Mouse (Mus musculus) fibroblast of lung, adult 2 months (primary cell): ENCODE data around the gene Ccnd3.

Experiments
- DNase-seq: peaks from one replicate; pipeline ENCODE4 v3.0.0-alpha.2; 2011; ENCODE audit warnings: low read depth

Gene Ccnd3

DNA sequence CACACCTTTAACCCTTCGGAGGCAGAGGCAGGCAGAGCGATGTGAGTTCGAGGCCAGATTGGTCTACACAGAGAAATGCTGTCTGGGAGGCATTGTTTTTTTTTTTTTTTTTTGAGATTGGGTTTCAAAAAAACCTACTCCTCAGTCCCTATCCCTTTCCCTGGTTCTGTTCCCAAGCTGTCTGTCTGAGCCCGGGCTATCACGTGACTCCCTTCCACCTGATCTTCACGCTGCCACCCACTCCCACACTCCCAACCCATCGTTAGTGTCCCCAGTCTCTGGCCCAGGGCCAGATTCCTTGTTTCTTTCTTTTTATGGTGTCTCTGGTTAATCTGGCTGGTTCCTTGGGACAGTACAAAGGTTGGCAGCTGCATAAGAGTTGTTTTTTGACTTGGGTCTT, 46.2 kb downstream of the Ccnd3 start:
- no peak for DNase-seq

DNA sequence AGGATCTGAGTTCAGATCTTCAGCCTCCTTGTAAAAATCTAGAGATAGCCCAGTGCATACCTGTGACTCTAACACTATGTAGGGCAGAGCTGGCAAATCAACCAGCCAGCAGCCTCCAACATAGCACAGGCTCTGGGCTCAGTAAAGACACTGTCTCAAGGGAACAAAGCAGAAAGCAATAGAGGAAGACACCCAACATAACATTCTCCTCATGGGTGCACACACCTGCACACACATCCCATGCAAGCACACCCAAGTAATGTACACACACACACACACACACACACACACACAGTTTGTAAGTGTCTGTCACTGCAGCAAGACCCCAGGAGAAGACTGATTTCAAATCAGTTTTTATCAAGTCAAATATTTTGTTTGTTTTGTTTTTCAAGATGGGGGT, 48.1 kb downstream of the Ccnd3 start:
- no peak for DNase-seq

DNA sequence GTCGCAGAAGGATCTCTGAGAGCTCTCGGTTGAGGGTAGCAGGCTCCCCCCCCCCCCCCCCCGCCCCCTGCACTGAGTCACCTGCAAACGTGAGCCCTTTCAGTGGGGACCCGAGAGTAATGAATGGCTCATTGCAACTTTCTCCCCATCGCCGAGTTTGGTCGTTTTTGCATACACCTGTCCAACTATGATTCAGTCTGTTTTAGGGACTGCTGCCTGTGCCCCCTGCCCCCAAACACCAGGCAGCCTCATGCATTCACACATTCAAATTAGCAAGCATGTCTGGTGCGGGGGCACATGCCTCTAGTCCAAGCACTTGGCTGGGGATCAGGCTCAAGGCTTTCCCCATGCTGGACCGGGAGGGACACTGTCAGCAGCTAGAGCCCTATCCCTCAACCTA, 49.8 kb downstream of the Ccnd3 start:
- DNase-seq, result no peak

DNA sequence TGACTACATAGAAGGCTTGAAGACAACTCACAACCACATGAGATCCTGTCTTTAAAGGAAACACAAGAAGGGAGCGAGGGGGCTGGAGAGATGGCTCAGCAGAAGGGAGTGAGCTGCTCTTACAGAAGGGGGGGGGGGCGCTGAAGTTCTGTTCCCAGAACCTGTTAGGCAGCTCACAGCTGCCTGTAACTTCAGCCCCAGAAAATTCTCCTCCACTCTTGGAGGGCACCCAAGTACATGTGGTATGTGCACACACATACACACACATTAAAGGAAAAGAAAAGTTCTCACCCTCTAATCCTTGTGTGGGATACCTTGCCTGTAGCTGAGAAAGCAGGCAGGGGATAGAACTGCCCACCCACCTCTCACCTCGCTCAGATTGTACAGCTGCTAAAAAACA, 52.3 kb downstream of the Ccnd3 start:
- no peak for DNase-seq

DNA sequence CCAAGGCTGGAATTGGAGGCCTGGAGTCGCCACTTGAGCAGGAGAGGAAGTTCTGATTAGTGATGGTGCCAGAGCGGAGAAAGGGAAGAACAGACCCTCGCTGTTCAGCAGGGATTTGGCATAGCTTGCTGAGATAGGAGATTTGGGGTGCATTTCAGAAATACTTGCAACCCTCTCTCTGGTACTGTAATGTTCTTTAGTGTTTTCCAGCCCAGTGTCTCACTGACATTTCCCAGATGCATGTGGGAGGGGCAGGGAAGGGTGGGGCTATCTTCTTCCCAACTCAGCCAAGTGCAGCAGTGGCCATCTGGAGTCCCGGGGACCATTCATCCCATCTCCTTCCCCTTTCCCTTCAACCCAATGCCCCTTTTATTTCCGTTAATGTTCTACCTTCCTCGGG, 54.9 kb downstream of the Ccnd3 start:
- DNase-seq, result no peak

DNA sequence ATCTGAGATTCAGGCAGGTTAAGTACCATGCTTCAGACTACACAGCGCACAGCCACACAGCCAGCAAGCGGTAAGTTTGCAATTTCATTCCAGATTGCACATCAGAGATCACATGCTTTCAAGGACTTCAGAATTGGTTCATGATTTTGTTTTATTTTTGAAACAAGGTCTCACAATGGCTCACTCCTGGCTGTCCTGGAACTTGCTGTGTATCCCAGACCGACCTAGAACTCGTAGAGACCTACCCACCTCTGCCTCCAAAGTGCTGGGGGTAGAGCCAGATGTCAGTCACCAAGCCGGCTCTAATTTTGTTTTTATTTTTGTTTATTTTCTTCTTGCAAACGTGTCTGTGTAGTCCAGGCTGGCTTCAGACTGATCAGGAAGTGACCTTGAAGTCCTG, 58.0 kb downstream of the Ccnd3 start:
- no peak for DNase-seq

DNA sequence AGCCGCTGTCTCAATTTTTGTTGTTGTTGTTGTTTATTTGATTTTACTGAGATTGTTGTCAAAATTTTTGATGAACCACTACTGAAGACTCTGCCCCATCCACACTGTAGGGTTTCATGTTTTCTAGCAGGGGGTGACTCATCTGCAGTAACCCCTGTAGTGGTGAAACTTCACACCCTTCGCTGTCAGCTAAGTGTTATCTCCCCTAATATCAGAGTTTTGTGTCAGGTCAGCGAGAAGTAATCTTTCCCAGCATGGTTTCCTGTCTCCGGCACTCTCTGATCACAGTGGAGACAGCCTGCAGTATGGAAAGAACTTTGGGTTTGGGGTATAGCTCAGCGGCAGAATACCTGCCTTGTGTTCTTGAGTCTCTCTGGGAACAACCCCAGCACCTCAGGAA, 59.8 kb downstream of the Ccnd3 start:
- no peak for DNase-seq

DNA sequence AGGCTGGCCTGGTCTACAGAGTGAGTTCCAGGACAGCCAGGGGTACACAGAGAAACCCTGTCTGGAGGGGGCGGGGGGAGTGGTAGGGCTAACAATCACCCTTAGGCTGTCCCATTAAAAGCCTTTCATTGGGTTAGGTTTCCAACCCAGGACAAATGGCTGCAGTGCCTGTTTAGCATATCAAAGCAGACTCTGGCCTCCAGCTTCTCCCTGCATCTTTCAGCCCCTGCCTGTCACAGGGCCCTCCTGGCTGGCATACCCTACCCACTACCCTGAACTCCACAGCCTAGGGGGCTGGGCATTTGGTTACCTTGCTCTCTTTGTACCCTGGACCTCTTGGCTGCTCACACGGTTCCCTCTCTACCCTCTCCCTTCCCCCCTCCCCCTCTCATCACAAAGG, 61.3 kb downstream of the Ccnd3 start:
- DNase-seq, result no peak

DNA sequence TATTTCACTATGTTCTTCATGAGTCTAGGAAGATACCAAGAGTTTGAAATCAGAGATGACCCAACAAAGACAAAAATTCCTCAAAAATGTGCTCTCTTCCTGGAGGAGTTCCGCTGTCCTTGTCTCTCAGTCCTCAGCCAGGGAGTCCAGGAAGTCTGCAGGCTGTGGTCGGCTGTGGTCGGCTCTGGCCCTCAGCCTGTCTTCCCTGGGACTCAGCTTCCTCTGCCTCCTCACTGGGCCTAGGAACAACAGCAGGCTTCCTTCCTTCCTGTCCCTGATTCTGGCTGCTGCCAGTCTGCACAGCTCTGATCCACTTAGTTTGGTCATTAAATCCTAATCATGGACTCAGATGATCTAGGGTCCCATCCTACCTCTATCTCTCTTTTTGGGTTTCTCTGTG, 62.4 kb downstream of the Ccnd3 start:
- DNase-seq, result no peak

DNA sequence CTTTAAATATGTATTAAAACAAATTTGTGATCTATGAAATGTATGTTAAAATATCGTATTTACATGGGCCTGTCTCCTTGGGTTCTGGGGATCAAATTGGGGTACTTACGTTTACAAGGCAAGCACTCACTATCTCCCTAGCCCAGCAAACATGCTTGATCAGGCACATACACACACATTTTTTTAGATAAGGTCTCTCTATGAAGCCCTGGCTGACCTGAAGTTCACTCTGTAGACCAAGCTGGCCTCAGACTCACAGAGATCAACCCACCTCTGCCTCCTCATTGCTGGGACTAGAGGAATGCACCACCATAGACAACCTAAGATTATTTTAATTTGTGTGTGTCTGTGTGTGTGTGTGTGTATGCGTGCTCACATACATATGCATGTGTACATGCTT, 63.5 kb downstream of the Ccnd3 start:
- no peak for DNase-seq

DNA sequence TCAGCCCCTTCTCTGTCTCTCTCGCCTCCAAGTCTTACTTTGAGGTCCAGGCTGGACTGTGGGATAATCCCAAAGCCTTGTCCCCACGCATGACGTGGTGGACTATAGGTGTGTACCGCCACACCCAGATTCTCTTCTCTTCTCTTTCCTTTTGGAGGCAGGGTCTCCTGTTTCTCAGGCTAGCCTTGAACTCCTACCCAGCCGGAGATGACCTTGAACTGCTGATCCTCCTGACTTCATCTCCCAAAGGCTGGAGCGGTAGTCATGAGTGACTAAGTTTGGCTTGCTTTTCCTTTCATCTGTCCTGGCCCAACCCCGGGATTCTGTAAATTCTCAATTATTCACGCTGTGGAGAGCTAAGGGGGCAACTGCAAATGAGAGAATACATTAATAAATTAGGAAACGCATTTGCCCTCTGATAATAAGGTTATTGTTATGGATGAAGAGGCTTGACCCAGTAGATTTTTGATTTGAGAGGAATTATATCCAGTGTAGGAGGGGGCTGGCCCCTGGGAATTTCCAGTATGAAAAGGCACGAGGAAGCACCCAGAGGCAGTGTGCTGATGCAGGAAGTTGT, 64.2 kb downstream of the Ccnd3 start:
- DNase-seq, result no peak

DNA sequence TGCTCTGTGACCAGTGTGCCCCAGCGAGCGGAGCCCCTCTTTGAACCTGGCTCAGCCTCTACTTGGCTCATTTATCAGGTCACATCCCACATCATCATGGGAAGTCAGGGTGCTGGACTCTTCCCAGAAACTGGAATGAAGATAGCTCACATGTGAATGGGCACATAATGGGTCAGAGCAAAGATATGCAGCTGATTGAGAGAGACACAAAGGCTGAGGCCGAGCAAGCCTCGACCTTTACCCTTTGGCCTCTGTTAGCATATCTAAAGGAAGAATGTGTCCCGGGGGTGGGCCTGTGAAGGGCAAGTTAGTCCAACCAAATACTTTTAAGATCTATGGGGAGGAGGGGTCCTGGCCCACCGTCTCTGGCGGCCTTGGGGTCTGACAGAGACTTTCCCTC, 66.8 kb downstream of the Ccnd3 start:
- no peak for DNase-seq

DNA sequence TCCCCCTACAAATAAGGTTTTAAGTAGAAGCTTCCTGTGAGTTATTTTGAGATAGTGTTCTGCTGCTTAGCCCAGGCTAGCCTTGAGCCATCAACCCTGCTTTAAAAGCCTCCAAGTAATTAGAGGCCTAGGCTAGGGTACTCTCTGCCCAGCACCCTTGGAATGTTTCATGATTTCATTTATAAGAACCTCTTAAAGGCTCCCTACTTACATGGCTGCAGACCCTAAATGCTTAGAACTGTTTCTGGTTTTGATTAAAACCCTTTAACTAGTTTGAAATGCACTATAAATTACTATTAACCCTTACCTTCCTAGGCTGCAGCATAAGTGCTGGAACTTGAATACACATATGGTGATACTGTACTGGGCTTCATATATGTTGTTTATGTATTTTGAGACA, 67.6 kb downstream of the Ccnd3 start:
- DNase-seq, result no peak

DNA sequence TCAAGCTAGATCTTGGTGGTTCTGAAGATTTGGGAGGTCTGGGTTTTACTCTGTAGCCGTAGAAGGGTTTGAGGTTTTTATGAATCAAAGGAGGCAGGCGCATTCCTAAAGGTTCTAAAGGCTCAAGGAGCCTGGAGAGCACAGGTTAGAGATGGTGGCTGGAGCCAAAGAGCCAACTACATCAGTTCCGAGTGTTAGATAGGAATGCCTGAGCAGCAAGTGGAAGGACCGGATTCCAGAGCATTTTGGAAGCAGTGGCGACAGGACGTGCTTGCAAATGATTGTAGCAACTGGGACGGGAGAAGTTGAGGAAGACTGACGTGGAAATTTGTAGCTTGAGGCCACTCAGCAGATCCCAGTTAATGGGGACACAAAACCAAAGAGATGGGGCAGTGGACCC, 69.2 kb downstream of the Ccnd3 start:
- DNase-seq, result no peak

DNA sequence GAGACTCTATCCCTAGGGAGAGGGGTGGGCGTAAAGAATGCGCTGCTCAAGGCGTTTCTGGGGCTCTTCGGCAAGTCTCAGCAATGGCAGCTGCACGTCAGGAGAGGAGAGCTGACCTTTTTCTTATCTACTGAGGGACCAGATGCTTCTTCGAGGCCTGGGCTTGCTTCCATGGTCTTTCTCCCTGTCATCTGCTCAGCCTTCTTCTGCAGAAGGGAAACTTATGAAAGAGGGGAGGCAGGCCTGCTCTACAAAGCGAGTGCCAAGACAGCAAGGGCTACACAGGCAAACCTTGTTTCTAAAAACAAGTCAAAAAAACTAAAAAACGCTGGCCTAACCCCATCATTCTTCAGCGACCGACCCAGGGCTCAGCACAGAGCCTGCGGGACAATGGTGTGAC, 70.0 kb downstream of the Ccnd3 start:
- no peak for DNase-seq

DNA sequence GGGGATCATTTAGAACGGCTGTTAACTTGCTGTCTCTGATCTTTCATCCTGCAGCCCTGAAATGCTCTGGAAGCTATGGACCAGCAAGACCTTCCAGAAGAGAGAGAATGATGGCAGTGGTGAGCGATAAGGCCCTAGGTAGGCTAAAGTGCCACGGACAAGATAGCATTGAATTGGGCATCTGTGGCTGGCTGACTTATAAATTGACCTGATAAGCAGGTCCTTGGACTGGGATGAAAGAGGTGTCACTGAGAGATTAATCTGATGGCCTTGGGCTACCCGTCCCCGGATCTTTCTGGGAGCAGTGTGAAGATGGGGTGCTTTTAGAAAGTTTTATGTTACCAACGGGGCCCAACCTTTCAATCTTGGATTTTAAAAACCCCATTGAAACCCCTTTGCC, 73.8 kb downstream of the Ccnd3 start:
- DNase-seq, result no peak

DNA sequence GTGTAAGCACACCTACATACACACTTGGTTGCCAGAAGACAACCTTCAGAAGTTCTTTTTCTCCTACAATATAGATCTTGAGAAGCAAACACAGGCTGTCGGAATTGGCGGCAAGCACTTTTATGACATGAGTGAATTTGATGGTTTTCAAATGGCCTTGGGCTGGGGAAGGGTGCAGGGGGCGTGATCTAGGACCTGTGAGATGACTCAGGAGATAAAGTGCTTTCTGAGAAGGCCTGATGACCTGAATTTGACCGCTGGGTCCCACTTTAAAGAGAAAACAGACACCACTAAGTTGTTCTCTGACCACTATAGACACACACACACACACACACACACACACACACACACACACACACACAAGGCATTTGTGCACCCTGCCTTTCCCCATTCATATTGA, 76.1 kb downstream of the Ccnd3 start:
- DNase-seq, result no peak

DNA sequence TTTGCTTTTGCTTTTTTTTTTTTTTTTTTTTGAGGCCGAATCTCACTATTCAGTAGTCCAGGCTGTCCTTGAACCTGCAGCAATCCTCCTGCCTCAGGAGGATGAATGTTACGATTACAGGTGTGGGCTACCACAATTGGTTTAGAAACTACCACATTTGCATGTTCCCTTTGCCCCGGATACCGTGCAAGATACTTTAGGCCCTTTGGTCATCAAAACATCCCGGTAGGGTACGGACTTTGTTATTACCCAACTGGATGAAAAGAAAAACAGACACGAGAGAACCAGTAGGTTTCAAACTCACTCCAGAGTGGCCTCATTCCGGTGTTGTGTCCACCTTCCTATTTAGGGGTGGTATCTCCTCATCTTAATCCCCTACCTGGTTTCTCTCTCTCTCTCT, 83.7 kb downstream of the Ccnd3 start:
- DNase-seq, result no peak

DNA sequence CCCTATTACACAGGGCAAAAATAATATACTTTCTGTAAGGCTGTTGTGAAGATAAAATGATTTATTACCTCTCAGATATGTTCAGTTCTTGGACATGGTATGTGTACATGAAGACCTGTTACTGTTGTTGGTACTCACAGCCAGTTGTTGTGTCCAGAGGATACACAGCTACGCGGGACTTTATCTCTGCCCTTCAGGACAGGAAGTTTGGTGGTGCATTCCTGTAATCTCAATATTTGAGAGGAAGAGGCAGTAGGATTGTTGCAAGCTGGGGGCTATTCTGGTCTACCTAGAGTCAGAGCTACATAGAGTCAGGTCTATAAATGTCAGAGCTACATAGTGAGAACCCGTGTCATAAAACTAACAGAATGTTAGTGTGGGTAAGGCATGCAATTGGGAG, 86.2 kb downstream of the Ccnd3 start:
- DNase-seq, result no peak

DNA sequence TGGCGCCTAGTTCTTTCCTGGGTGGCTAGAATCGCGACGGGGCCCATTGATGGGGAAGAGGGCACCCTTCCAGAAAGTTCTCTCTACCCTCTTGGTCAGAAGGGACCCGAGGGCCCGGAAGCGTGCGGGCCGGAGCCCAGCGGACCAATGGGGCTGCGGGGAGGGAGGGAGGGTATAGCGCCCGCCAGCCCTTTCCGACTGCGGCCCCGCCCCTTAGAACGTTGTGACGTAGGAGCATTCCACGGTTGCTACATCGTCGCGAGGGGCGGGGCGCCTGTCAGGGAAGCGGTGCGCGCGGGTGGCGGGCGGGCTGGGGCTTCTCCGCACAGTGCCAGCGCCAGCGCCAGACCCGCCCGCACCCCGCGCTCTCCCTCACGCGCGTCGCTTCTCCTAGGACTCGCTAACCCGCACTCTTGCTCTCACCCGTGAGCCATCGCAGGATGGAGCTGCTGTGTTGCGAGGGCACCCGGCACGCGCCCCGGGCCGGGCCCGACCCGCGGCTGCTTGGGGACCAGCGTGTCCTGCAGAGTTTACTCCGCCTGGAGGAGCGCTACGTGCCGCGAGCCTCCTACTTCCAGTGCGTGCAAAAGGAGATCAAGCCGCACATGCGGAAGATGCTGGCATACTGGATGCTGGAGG, 88.5 kb downstream of the Ccnd3 start:
- DNase-seq, result peak; percentile 66

DNA sequence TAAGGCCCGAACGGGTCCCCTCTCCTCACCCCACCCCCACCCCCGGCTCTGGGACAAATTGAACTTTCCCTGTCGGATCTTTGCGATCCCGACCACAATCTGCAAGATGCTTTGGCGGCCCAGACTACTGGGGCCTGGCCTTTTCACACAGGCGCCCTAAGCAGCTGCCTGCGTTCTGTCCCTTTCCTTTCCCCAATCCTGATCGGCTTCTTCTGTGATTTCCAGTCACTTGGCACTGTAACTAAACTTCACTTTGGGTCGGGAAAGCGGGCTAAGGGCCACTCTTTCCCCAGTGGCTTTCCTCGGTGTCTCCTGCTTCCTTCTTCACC, 89.0 kb downstream of the Ccnd3 start:
- DNase-seq, result no peak

DNA sequence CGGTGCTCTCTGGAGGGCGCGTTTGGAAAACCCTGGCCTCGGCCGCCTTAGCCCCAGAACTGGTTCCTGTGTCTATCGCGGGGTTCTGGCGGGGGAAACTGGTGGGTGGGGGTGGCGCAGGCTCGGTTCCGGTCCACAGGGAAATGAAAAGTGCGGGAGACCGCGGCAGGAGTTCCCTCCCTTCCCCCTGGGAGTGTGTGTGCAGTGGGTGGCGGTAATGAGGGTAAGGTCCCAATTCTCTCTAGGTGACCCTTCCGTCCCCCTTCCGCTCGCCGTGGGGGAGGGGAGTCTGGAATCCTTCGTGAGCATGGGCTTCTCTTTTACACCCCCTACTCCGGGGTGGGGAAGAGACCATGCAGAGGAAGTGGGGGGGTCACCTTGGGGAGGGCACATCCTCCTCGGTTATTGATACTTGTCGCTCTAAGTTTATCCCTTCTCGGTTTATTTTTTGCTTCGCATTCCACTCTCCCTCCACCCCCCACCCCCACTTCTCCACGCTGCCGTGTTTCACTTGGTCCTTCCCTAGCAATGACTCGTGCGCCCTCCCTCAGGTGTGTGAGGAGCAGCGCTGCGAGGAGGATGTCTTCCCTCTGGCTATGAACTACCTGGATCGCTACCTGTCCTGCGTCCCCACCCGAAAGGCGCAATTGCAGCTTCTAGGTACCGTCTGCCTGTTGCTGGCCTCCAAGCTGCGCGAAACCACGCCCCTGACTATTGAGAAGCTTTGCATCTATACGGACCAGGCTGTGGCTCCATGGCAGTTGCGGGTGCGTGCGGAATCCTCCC, 89.5 kb downstream of the Ccnd3 start:
- no peak for DNase-seq

DNA sequence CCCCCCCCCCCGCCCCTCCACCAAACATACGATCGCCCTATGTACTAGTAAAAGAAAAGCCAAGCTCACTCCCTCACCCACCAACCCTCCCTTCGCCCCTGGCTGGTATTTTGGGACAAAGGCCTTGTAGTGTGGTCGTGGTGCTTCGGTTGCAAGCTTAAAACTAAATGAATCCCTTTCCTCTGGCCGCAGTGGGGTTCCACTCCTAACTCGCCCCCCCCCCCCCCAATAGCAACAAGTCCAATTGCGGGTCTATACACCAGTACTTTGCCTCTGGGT, 90.1 kb downstream of the Ccnd3 start:
- no peak for DNase-seq
